Mouse (Mus musculus) hindbrain, postnatal 0 days (tissue): ENCODE results near the gene Stn1. TPM values are rescaled to one million over a fixed set of nuclear protein-coding genes. Genes with fewer than 3 reads are reported as not detected.

Experiments
- ATAC-seq: fragments of 200-750 bp; cut with Nextera tagmentation; 2 replicates; pipeline ENCODE4 v1.8.0; 2017; ENCODE audit warnings: mild to moderate bottlenecking, moderate TSS enrichment, moderate library complexity
- DNase-seq: peaks from one replicate; pipeline ENCODE4 v3.0.0-alpha.2; 2015; ENCODE audit warnings: low spot score
- H3K27ac ChIP-seq: fragments of 300-500 bp; sonication (generic); 2 replicates; pipeline ENCODE4 v1.5.1; 2014; ENCODE audit warnings: mild to moderate bottlenecking
- H3K27me3 ChIP-seq: fragments of 300-500 bp; sonication (generic); 2 replicates; pipeline ENCODE4 v1.6.1; 2014; ENCODE audit warnings: low read length, mixed read lengths; ENCODE audit not compliant: insufficient read depth
- H3K36me3 ChIP-seq: fragments of 300-500 bp; sonication (generic); 2 replicates; pipeline ENCODE4 v1.6.1; 2014; ENCODE audit warnings: low read length, mixed read lengths; ENCODE audit not compliant: insufficient read depth
- H3K4me1 ChIP-seq: fragments of 300-500 bp; sonication (generic); 2 replicates; pipeline ENCODE4 v1.6.1; 2014; ENCODE audit warnings: antibody characterized with exemption, low read length, mixed read lengths; ENCODE audit not compliant: insufficient read depth
- H3K4me2 ChIP-seq: fragments of 300-500 bp; sonication (generic); 2 replicates; pipeline ENCODE4 v1.6.1; 2014; ENCODE audit warnings: low read depth, mild to moderate bottlenecking, low read length, moderate library complexity, mixed read lengths
- H3K4me3 ChIP-seq: fragments of 300-500 bp; sonication (generic); 2 replicates; pipeline ENCODE4 v1.5.1; 2014; ENCODE audit warnings: low read length
- H3K9ac ChIP-seq: fragments of 300-500 bp; sonication (generic); replicated peaks from 2 replicates; pipeline ENCODE4 v1.6.1; 2014; ENCODE audit warnings: mild to moderate bottlenecking, low read length, moderate library complexity, mixed read lengths
- H3K9me3 ChIP-seq: fragments of 300-500 bp; sonication (generic); 2 replicates; pipeline ENCODE4 v1.6.1; 2016; ENCODE audit warnings: low read length, mixed read lengths
- CTCF ChIP-seq: IDR thresholded peaks from 2 replicates; pipeline ENCODE4 v1.5.1; 2016; ENCODE audit warnings: antibody characterized with exemption, control low read depth, low read depth
- WGBS: fragments of 180-500 bp; shearing (Covaris S2); extraction: QIAGEN DNeasy Blood & Tissue Kit; methylation state at CpG from one replicate; pipeline ENCODE4 v1.1.7; 2014; 5-methylcytosine and 5-hydroxymethylcytosine counted together
- polyA plus RNA-seq: library from polyadenylated mRNA; unstranded; fragments of >200 nt; fragmentation: Nextera tagmentation; extraction: Ambion mirVana; gene quantifications from 2 replicates; pipeline ENCODE4 v1.2.1, GENCODE M21; 2015
- total RNA-seq: library from RNA; depleted of rRNA; stranded (reverse); fragments of >200 nt; gene quantifications from 2 replicates; pipeline ENCODE4 v1.2.3, GENCODE M21; 2014

Stn1 gene
- total and polyA plus RNA-seq, 2 experiments from 2014 or later: 19.1 to 20.9 TPM

DNA sequence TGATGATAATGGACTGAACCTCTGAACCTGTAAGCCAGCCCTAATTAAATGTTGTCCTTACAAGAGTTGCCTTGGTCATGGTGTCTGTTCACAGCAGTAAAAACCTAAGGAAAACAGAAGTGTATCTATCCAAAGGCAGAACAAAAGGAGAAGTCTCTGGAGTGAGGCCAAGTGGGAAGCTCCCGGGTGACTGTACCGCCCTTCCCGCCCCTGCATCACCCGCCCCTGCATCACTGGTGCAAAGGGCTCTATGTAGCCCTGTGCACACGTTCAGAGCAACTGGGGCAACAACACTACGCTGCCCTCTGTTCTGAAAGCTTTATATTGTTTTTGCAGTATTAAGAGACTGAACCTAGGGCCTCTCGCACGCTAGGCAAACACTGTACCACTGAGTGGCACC is 19.7 kb downstream of the Stn1 start:
- no peaks in the 10 kb centered on the region for H3K36me3 ChIP-seq
- TF ChIP-seq CTCF: no peak
- H3K4me2 ChIP-seq: no peak overlapping the region
- no peak overlapping the region for H3K27ac ChIP-seq
- DNase-seq: no peak
- H3K27me3 ChIP-seq: no peaks in the 10 kb centered on the region
- H3K9me3 ChIP-seq: no peaks in the 10 kb centered on the region
- ATAC-seq: no peak
- WGBS: 60% methylated on average over 8 of the region's 8 CpGs
- H3K4me1 ChIP-seq: no peaks in the 10 kb centered on the region
- no peak overlapping the region for H3K9ac ChIP-seq
- no peak overlapping the region for H3K4me3 ChIP-seq

DNA sequence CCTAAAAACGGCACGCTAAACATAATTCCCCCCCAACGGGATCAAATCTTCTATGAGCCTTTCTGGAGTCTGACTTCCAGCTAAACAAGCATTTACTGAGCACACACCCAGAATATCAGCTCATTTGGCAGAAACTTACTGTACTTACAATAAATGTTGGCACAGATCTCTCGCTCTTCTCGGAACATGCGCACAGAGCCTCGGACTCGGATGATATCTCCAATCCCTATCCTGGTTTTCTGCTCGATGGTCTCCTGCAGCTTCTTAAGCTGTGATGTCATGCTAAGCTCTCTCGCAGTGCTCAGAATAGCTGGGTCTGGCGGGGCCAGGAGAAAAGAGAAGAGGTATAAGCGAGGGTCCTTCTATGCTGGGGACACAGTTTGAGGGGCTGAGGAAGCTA is 20.4 kb downstream of the Stn1 start:
- DNase-seq: no peak
- no peak for ATAC-seq
- 88% methylated on average over 12 of the region's 12 CpGs for WGBS
- Histone ChIP-seq H3K9me3 (no peaks in the 10 kb centered on the region), H3K9ac (no peak overlapping the region), H3K4me3 (no peak overlapping the region), H3K4me2 (no peak overlapping the region), H3K4me1 (no peaks in the 10 kb centered on the region), H3K36me3 (no peaks in the 10 kb centered on the region), H3K27me3 (no peaks in the 10 kb centered on the region), H3K27ac (no peak overlapping the region)
- TF ChIP-seq CTCF: no peak

DNA sequence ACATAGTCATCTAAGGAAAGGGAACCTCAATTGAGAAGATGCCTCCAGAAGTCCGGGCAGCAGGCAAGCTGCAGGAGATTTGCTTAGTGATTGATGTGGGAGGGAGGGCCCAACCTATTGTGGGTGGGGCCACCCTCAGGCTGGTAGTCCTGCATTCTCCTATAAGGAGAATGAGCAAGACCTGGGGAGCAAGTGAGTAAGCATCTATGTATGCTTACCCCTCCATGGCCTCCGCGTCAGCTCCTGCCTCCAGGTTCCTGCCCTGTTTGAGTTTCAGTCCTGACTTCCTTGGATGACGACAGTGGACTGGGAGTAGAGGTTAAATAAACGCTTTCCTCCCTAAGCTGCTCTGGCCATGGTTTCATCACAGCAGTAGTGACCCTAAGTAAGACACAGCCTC is 22.2 kb downstream of the Stn1 start:
- no peak for ATAC-seq
- 0 out of 2 replicates have a peak, but pooled peaks cover 9% of the 10 kb centered on the region for H3K4me1 ChIP-seq
- H3K4me2 ChIP-seq: no peak overlapping the region
- no peak overlapping the region for H3K9ac ChIP-seq
- no peak for DNase-seq
- TF ChIP-seq CTCF: no peak
- no peak overlapping the region for H3K27ac ChIP-seq
- no peak overlapping the region for H3K4me3 ChIP-seq
- 80% methylated on average over 5 of the region's 5 CpGs for WGBS
- no peaks in the 10 kb centered on the region for H3K36me3 ChIP-seq
- H3K27me3 ChIP-seq: no peaks in the 10 kb centered on the region
- H3K9me3 ChIP-seq: no peaks in the 10 kb centered on the region

DNA sequence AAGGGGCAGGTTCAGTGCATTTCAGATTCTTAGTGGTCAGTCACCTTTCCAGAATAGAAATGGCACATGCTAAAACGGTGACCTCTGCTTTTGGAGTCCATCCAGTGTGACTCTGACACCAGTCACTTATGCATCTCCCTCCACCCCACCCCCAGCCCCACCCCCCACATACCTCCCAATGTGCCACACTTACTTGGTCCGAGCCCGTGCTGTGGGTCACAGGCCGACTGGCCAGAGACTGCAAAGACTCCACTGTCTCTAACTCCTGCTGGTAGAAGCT is 23.7 kb downstream of the Stn1 start:
- Histone ChIP-seq H3K4me1 (0 out of 2 replicates have a peak, but pooled peaks cover 9% of the 10 kb centered on the region), H3K9me3 (no peaks in the 10 kb centered on the region), H3K4me2 (no peak overlapping the region), H3K4me3 (no peak overlapping the region), H3K27me3 (no peaks in the 10 kb centered on the region), H3K36me3 (no peaks in the 10 kb centered on the region), H3K27ac (no peak overlapping the region), H3K9ac (no peak overlapping the region)
- DNase-seq (no peak), ATAC-seq (no peak)
- WGBS: 74% methylated on average over 4 of the region's 4 CpGs
- no peak for TF ChIP-seq CTCF

DNA sequence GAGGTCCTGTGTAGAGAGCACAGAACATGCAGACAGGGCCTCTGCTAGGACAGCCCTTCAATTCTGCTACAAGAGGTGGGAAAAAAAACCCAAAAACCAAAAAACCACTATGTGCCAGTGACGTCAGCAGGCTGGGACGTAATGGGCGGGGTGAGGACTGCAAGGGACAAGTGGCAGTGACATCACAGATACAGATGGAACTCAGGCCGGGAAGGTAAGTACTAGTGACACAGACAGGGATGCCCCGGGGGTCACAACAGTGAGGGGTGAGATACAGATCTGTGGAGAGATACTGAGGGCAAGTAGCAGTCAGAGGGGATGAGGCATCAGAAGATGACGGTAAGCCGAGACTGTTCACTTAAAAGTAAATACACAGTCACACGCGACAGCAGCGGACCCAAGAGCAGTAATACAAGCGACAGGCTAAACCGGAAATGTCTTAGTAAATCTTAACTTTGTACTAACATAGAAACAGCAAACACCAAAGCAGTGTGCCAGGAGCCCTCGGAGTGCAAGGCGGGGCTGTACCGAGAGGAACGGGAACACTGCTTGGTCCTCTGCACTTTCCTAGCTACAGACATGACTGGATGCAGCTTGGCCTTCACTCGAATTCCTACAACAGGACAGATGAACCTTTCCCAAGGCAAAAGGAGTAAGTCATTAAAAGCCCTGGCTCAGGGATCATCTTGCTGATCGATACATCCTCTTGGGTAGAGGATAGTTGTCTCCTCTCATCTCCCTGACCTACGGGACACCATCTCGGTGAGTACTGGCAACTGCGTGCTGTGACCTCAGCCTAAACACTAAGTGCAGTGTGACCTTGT is 24.3 kb downstream of the Stn1 start:
- ATAC-seq (no peak), DNase-seq (no peak)
- H3K27me3 ChIP-seq: no peaks in the 10 kb centered on the region
- no peak overlapping the region for H3K9ac ChIP-seq
- H3K27ac ChIP-seq: no peak overlapping the region
- H3K4me2 ChIP-seq: no peak overlapping the region
- H3K36me3 ChIP-seq: no peaks in the 10 kb centered on the region
- H3K9me3 ChIP-seq: no peaks in the 10 kb centered on the region
- H3K4me3 ChIP-seq: no peak overlapping the region
- 85% methylated on average over 21 of the region's 21 CpGs for WGBS
- no peak for TF ChIP-seq CTCF
- H3K4me1 ChIP-seq: 0 out of 2 replicates have a peak, but pooled peaks cover 9% of the 10 kb centered on the region

DNA sequence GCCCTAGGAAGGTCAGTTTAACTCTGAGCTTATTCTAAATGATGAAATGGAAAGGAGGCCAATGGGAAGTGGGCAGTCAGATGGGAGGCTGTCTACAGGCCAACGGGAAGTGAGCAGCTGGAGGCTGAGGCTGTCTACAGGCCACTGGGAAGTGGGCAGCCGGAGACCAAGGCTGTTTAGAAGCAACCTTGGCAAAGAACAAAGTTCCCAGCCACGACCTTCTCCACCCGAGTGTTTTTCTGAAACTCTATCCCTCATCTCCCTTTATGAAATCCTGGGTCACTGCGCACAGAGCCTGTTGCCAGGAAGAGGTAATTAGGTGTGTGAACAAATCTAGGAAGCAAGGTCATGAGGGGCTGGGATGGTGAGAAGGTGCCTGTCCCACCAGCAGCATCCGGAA is 25.3 kb downstream of the Stn1 start:
- 0 out of 2 replicates have a peak, but pooled peaks cover 9% of the 10 kb centered on the region for H3K4me1 ChIP-seq
- no peak overlapping the region for H3K4me3 ChIP-seq
- no peaks in the 10 kb centered on the region for H3K9me3 ChIP-seq
- TF ChIP-seq CTCF: no peak
- 75% methylated on average over 6 of the region's 6 CpGs for WGBS
- no peak overlapping the region for H3K9ac ChIP-seq
- no peaks in the 10 kb centered on the region for H3K36me3 ChIP-seq
- no peak overlapping the region for H3K27ac ChIP-seq
- ATAC-seq (no peak), DNase-seq (no peak)
- no peak overlapping the region for H3K4me2 ChIP-seq
- no peaks in the 10 kb centered on the region for H3K27me3 ChIP-seq

DNA sequence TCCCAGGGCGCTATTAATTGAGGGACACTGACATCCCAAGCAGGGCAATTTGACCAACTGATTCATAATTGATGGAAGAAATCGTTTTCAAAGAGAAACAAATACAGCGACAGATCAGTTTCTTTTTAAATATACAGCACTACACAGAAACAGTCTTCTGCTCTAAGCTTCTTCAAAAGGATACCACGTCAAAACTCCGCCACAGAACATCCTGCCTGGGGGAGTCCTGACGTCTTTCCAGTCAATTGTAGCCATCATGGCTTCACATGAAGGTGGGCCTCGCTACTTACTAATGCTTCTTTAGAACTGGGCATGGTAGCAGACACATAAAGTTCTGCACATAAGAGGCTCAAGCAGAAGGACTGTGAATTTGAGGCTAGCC is 26.0 kb downstream of the Stn1 start:
- Histone ChIP-seq H3K4me1 (0 out of 2 replicates have a peak, but pooled peaks cover 9% of the 10 kb centered on the region), H3K9ac (0 out of 2 replicates have a peak overlapping the region, but pooled peaks have one; percentile 24), H3K27ac (peak overlapping the region; percentile 3; the same call in 1 of the 2 replicates), H3K9me3 (no peaks in the 10 kb centered on the region), H3K36me3 (no peaks in the 10 kb centered on the region), H3K4me2 (no peak overlapping the region; the same call in 1 of the 2 replicates), H3K27me3 (no peaks in the 10 kb centered on the region), H3K4me3 (no peak overlapping the region)
- ATAC-seq (no peak), DNase-seq (no peak)
- 54% methylated on average over 7 of the region's 7 CpGs for WGBS
- TF ChIP-seq CTCF: no peak
